ENCODE assay signal across 8 mouse cellular contexts in genomic region chr8:19784554-19785364, GRCm38 (mm10). TPM values are rescaled to one million over a fixed set of nuclear protein-coding genes. Genes with fewer than 3 reads are reported as not detected.
DNase-seq lines count a peak whose midpoint lies in the region; ATAC-seq lines count a peak whose summit lies in the region.
"Not testable (repeated sequence)": the region's sequence is repeated elsewhere in the genome, so short reads cannot be mapped to it uniquely, and the experiment has no call there.

No protein-coding gene starts in this region.

- ATAC-seq in erythroblast, adult 5-6 weeks (replicated peaks; ENCODE audit: low FRiP score, poor library complexity, severe bottlenecking) = peak; percentile 100
- ATAC-seq in kidney, embryonic 15.5 days (replicated peaks; ENCODE audit: low FRiP score) = peak; percentile 100
- ATAC-seq in monocyte, adult 5-6 weeks (replicated peaks; ENCODE audit: insufficient number of reproducible peaks, low FRiP score, low TSS enrichment, poor library complexity, severe bottlenecking) = peak; percentile 100

- peak overlapping the region; percentile 97 for H3K9ac ChIP-seq in kidney, embryonic 15.5 days

- WGBS in heart, embryonic 10.5 days = 11% methylated on average over 71 of the region's 71 CpGs
- WGBS in kidney, embryonic 15.5 days = 12% methylated on average over 71 of the region's 71 CpGs

- DNase-seq in B cell, adult 2 months = peak; percentile 98 to 99
- DNase-seq in brain, adult 2 months (ENCODE audit: low read depth, low spot score) = peak; percentile 99
- peak; percentile 97 for DNase-seq in heart, embryonic 10.5 days (ENCODE audit: low spot score)
- DNase-seq in liver = peak; percentile 95
- DNase-seq in spleen, postnatal 4 days (ENCODE audit: low spot score in 2 of 2) = peak; percentile 94 to 98

- not testable (repeated sequence) for H3K4me1 ChIP-seq in heart, embryonic 10.5 days; kidney, embryonic 15.5 days

- not testable (repeated sequence) for H3K9me3 ChIP-seq in heart, embryonic 10.5 days; kidney, embryonic 15.5 days (replicated peaks)

- peak overlapping the region; percentile 65 for H3K4me3 ChIP-seq in heart, embryonic 10.5 days
- peak overlapping the region; percentile 55 for H3K4me3 ChIP-seq in kidney, embryonic 15.5 days (replicated peaks)

- not testable (repeated sequence) for H3K27me3 ChIP-seq in heart, embryonic 10.5 days (ENCODE audit: insufficient read depth, poor library complexity, severe bottlenecking); kidney, embryonic 15.5 days

- not testable (repeated sequence) for H3K36me3 ChIP-seq in heart, embryonic 10.5 days; kidney, embryonic 15.5 days

- peak overlapping the region; percentile 91 for H3K27ac ChIP-seq in heart, embryonic 10.5 days
- peak overlapping the region; percentile 91 for H3K27ac ChIP-seq in kidney, embryonic 15.5 days

- H3K4me2 ChIP-seq in kidney, embryonic 15.5 days = peak overlapping the region; percentile 53

RNA-seq across cellular contexts. Expression of gene 4930467E23Rik, which starts 55.4 kb away (rescaled TPM):
- total RNA-seq in erythroblast, adult 5-6 weeks (2015; ENCODE audit: low replicate concordance) = not detected in 2 replicates
- total RNA-seq in erythroblast, adult 5-6 weeks (2017; ENCODE audit: low replicate concordance) = 0.26 and 1.4 TPM in 2 replicates
- not detected in 2 replicates for polyA plus RNA-seq in heart, embryonic 10.5 days (2016; fragmentation: Nextera tagmentation; extraction: Ambion mirVana)
- 0.06 TPM in 1 of 2 replicates, not detected in the other for polyA plus RNA-seq in kidney, embryonic 15.5 days (2015; fragmentation: Nextera tagmentation; extraction: Ambion mirVana)
- not detected in 3 replicates for total RNA-seq in monocyte, adult 5-6 weeks (2017)

Comparison
In these comparisons a context has a peak if more than half of its experiments do, and no peak if none do; other contexts are left out.
1. Peak in every context shown above with its lines: DNase-seq, ATAC-seq, H3K4me3 ChIP-seq and H3K27ac ChIP-seq.